Mouse (Mus musculus): ENCODE measurements around the gene Gltp. TPM values are rescaled to one million over a fixed set of nuclear protein-coding genes. Genes with fewer than 3 reads are reported as not detected.

The Gltp gene
- polyA plus RNA-seq, 1 experiment, result 53.8 TPM

DNA sequence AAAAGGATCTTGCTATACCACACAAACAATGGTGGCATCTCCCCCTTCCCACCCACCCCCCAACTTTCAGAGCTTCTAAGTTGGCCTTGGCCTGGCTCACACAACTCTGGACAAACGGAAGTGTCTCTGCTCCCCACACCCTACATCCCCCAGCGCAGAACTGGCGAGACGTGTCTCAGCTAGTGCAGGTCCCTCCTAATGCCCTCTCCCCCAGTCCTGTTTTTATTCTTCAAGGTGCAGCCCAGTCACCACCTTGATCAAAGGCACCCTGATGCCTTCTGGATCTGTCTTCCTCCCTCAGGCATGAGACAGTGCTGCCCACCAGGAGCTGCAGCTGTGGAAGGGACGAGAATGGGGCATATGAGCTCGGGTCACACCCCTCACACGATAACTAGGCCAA, 34.5 kb downstream of the Gltp start:
- no peak overlapping the region for H3K4me3 ChIP-seq (ENCODE audit: insufficient read depth, poor library complexity, severe bottlenecking)
- TF ChIP-seq MYOD1 (IDR thresholded peaks at IDR 0.05; ENCODE audit: control insufficient read depth, insufficient read length, low read depth), result no peak
- TF ChIP-seq CTCF (IDR thresholded peaks at IDR 0.05; ENCODE audit: control insufficient read depth, insufficient read depth, insufficient read length), result no peak
- TF ChIP-seq FOSL1 (IDR thresholded peaks at IDR 0.05; ENCODE audit: insufficient read depth, low read length, poor library complexity, severe bottlenecking), result no peak
- TF ChIP-seq MAX (IDR thresholded peaks at IDR 0.05), result no peak
- no peak for TF ChIP-seq USF1 (IDR thresholded peaks at IDR 0.05; ENCODE audit: low read depth)
- TF ChIP-seq MYOG (IDR thresholded peaks at IDR 0.05; ENCODE audit: control insufficient read depth, extremely low read depth, insufficient read length), result no peak
- TF ChIP-seq CEBPB (IDR thresholded peaks at IDR 0.05; ENCODE audit: low read depth), result no peak
- no peaks in the 10 kb centered on the region for H3K79me2 ChIP-seq (ENCODE audit: control insufficient read depth, insufficient read depth)
- H3K79me3 ChIP-seq (ENCODE audit: low read depth), result no peaks in the 10 kb centered on the region
- H3ac ChIP-seq (ENCODE audit: control insufficient read depth, insufficient read length, low read depth), result no peak overlapping the region
- H3K36me3 ChIP-seq (ENCODE audit: control insufficient read depth, insufficient read depth), result no peaks in the 10 kb centered on the region
- no peaks in the 10 kb centered on the region for H3K27me3 ChIP-seq (ENCODE audit: control insufficient read depth, insufficient read depth, insufficient read length)

DNA sequence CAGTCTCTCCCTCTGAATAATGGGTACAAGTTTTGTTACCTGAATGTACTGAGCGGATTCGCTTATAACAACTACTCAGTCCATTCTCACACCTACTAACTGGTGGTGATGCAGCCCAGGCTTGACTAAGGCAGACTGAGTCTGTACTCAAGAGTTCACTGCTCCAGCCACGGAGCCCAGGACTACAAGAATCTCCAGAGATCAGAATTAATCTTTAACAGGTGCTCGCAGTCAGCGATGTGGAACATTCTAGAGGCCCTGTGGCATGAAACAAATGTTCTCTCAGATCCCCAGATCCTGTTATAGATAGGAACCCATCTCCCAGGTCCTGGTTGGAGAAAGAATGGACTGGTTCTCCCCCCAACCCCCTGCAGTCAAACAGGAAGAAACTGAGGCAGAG, 35.1 kb downstream of the Gltp start:
- TF ChIP-seq MYOG (IDR thresholded peaks at IDR 0.05; ENCODE audit: control insufficient read depth, extremely low read depth, insufficient read length) (no peak), CTCF (IDR thresholded peaks at IDR 0.05; ENCODE audit: control insufficient read depth, insufficient read depth, insufficient read length) (no peak), CEBPB (IDR thresholded peaks at IDR 0.05; ENCODE audit: low read depth) (no peak), MAX (IDR thresholded peaks at IDR 0.05) (no peak), FOSL1 (IDR thresholded peaks at IDR 0.05; ENCODE audit: insufficient read depth, low read length, poor library complexity, severe bottlenecking) (no peak), MYOD1 (IDR thresholded peaks at IDR 0.05; ENCODE audit: control insufficient read depth, insufficient read length, low read depth) (no peak), USF1 (IDR thresholded peaks at IDR 0.05; ENCODE audit: low read depth) (no peak)
- no peaks in the 10 kb centered on the region for H3K27me3 ChIP-seq (ENCODE audit: control insufficient read depth, insufficient read depth, insufficient read length)
- H3K79me3 ChIP-seq (ENCODE audit: low read depth), result no peaks in the 10 kb centered on the region
- H3K36me3 ChIP-seq (ENCODE audit: control insufficient read depth, insufficient read depth), result no peaks in the 10 kb centered on the region
- no peaks in the 10 kb centered on the region for H3K79me2 ChIP-seq (ENCODE audit: control insufficient read depth, insufficient read depth)
- no peak overlapping the region for H3ac ChIP-seq (ENCODE audit: control insufficient read depth, insufficient read length, low read depth)
- no peak overlapping the region for H3K4me3 ChIP-seq (ENCODE audit: insufficient read depth, poor library complexity, severe bottlenecking)

DNA sequence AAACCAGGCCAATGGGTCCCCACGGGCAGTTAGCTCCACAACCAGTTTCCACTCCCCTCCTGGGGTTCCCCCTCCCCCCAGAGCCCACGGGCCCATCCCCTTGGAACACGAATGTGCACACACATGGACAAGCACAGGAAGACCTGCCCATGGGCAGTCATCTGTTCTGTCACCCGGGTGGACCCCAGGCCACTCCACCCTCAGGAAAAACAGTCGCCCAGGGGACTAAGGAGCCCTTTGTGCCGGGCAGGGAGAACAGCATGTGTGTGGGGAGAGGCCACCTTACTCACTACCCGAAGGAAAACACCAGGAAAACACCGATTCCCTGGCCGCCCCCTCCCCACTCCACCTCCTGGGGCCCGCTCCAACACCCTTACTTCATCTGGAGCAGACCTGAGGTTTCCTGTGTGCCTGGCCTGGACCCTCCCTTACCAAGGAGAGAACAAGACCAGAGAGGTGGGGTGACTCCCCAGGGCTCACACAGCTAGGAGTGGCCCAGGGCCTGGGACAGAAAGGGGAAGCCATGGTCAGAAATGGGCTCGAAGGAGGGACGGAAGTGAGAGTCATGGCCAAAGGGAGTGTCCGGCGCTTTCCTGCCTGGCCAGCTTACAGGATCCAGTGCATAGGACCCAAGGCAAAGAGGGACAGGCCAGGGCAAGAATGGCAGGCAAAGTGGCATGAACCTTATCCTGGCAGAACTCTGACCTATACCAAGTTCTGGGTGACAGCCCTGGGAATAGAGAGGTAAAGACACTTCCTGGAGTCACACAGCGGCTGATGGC, 36.9 kb downstream of the Gltp start:
- H3K27me3 ChIP-seq (ENCODE audit: control insufficient read depth, insufficient read depth, insufficient read length), result no peaks in the 10 kb centered on the region
- H3K36me3 ChIP-seq (ENCODE audit: control insufficient read depth, insufficient read depth), result no peaks in the 10 kb centered on the region
- H3K79me2 ChIP-seq (ENCODE audit: control insufficient read depth, insufficient read depth), result no peaks in the 10 kb centered on the region
- TF ChIP-seq CEBPB (IDR thresholded peaks at IDR 0.05; ENCODE audit: low read depth), result no peak
- no peak for TF ChIP-seq MYOG (IDR thresholded peaks at IDR 0.05; ENCODE audit: control insufficient read depth, extremely low read depth, insufficient read length)
- TF ChIP-seq USF1 (IDR thresholded peaks at IDR 0.05; ENCODE audit: low read depth), result no peak
- no peak for TF ChIP-seq MAX (IDR thresholded peaks at IDR 0.05)
- TF ChIP-seq CTCF (IDR thresholded peaks at IDR 0.05; ENCODE audit: control insufficient read depth, insufficient read depth, insufficient read length), result no peak
- no peak for TF ChIP-seq FOSL1 (IDR thresholded peaks at IDR 0.05; ENCODE audit: insufficient read depth, low read length, poor library complexity, severe bottlenecking)
- no peak for TF ChIP-seq MYOD1 (IDR thresholded peaks at IDR 0.05; ENCODE audit: control insufficient read depth, insufficient read length, low read depth)
- H3K79me3 ChIP-seq (ENCODE audit: low read depth), result no peaks in the 10 kb centered on the region
- H3ac ChIP-seq (ENCODE audit: control insufficient read depth, insufficient read length, low read depth), result no peak overlapping the region
- H3K4me3 ChIP-seq (ENCODE audit: insufficient read depth, poor library complexity, severe bottlenecking), result no peak overlapping the region

DNA sequence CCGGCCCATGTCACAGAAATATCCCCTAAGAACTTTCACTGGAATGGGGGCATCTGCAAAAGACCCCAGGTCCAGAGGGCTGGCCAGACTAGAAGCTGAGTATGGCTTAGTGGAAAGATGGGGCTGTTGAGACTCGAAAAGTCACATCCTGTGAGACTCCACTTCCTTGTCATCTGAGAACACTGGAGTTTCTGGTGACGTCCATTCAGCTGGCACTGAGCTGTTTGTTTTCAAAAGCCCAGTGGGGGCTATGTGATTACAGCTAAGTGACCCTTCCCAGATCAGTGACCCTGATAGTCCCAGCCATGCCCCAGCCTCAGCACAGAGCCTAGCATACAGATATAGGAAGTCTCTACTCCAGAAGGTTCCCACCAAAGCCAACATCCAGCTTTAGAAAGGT, 39.3 kb downstream of the Gltp start:
- Histone ChIP-seq H3K79me3 (ENCODE audit: low read depth) (no peaks in the 10 kb centered on the region), H3K27me3 (ENCODE audit: control insufficient read depth, insufficient read depth, insufficient read length) (no peaks in the 10 kb centered on the region), H3K79me2 (ENCODE audit: control insufficient read depth, insufficient read depth) (no peaks in the 10 kb centered on the region), H3K4me3 (ENCODE audit: insufficient read depth, poor library complexity, severe bottlenecking) (no peak overlapping the region), H3K36me3 (ENCODE audit: control insufficient read depth, insufficient read depth) (no peaks in the 10 kb centered on the region), H3ac (ENCODE audit: control insufficient read depth, insufficient read length, low read depth) (no peak overlapping the region)
- no peak for TF ChIP-seq FOSL1 (IDR thresholded peaks at IDR 0.05; ENCODE audit: insufficient read depth, low read length, poor library complexity, severe bottlenecking)
- no peak for TF ChIP-seq CEBPB (IDR thresholded peaks at IDR 0.05; ENCODE audit: low read depth)
- TF ChIP-seq USF1 (IDR thresholded peaks at IDR 0.05; ENCODE audit: low read depth), result no peak

DNA sequence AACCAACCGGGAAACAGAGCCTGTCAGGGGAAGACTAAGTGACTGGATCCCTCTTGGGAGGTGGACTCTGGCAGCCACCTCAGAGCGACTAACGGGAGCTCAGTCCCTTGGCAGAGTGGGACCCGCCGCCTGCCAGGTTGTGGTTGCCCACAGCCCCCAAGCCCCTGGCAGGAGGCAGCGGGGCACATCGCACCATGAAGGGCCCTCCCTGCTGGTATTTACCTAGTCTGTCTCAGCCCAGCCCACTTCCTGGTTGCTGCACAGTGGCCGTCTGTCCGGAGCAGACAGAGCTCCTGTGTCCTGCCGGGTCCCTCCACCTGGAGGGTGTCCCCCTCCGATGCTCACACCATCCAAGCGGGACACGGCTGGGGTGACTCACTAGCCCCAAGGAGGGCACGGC, 39.8 kb downstream of the Gltp start:
- no peak overlapping the region for H3K4me3 ChIP-seq (ENCODE audit: insufficient read depth, poor library complexity, severe bottlenecking)
- TF ChIP-seq CTCF (IDR thresholded peaks at IDR 0.05; ENCODE audit: control insufficient read depth, insufficient read depth, insufficient read length) (no peak), FOSL1 (IDR thresholded peaks at IDR 0.05; ENCODE audit: insufficient read depth, low read length, poor library complexity, severe bottlenecking) (no peak), MYOD1 (IDR thresholded peaks at IDR 0.05; ENCODE audit: control insufficient read depth, insufficient read length, low read depth) (no peak), MYOG (IDR thresholded peaks at IDR 0.05; ENCODE audit: control insufficient read depth, extremely low read depth, insufficient read length) (no peak), USF1 (IDR thresholded peaks at IDR 0.05; ENCODE audit: low read depth) (no peak), MAX (IDR thresholded peaks at IDR 0.05) (no peak), CEBPB (IDR thresholded peaks at IDR 0.05; ENCODE audit: low read depth) (no peak)
- no peak overlapping the region for H3ac ChIP-seq (ENCODE audit: control insufficient read depth, insufficient read length, low read depth)
- H3K27me3 ChIP-seq (ENCODE audit: control insufficient read depth, insufficient read depth, insufficient read length), result no peaks in the 10 kb centered on the region
- no peaks in the 10 kb centered on the region for H3K79me3 ChIP-seq (ENCODE audit: low read depth)
- no peaks in the 10 kb centered on the region for H3K79me2 ChIP-seq (ENCODE audit: control insufficient read depth, insufficient read depth)
- no peaks in the 10 kb centered on the region for H3K36me3 ChIP-seq (ENCODE audit: control insufficient read depth, insufficient read depth)
